Mouse (Mus musculus) 3134 (cell line): Measurements from ENCODE around the gene Cyb5r4.
A peak's percentile ranks its signal among the peaks of the same experiment; 100 is the strongest.
"Not testable (repeated sequence)": the region's sequence is repeated elsewhere in the genome, so short reads cannot be mapped to it uniquely, and the experiment has no call there.

Experiments
- DNase-seq: peaks from one replicate; pipeline ENCODE4 v3.0.0-alpha.2; 2011; ENCODE audit warnings: low spot score; ENCODE audit not compliant: insufficient read length; ENCODE audit errors: extremely low read depth

Cyb5r4 gene

DNA sequence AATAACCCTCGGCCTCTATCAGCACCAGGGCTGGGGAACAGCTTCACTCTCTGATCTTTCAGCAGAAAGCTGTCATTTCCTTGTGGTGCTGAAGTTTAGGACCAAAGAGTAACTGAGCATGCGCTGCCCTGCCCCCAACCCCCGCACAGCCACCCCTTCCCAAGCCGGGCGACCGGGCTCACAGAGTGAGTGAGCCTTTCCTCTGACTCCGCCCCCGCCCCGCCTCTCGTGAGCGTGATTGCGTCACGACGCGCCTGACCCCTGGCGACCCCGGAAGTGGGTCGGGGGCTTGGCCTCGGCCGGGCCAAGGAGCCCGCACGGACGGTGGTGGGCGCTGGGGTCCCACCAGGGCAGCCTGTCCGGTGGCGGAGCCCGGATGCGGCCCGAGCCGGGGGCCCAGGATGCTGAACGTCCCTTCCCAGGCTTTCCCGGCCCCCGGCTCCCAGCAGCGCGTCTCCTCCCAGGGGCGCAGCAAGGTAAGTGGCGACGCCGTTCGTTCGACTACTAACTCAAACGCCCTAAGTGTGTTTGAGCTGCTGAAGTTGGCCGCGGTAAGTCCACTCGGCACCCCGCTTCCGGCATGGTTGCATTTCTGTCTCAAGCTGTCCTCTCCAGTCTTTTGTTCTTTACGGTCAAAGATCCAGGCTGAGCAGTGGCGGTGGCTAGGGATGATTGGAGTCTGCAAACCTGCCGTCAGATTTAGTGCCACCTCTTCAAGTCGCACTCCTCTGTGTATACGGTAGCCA lies at the start of gene Cyb5r4:
Gene Cyb5r4 (plus strand): TSS at position 237 of the 746 bp plus-strand sequence.
- peak; percentile 95 for DNase-seq

DNA sequence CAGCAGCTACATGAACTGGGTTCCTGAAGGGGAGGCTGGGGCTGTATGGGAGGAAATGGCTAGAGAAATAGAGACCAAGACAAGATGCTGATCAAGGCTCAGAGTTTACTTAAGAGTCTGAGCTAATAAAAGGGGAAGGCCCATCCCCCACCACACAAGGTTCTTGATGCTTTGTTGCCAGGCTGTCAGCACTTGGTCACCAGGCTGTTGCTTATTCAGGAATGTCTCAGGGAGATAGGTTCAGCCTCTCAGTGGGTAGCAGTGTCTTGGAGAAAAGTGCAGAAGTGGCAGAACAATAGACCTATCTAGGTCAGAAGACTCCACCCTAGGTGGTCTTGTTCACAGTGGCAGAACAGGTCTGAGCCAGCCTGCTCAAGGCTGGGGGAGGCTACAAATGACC lies 49.3 kb upstream of the Cyb5r4 start:
- DNase-seq, result not testable (repeated sequence)

DNA sequence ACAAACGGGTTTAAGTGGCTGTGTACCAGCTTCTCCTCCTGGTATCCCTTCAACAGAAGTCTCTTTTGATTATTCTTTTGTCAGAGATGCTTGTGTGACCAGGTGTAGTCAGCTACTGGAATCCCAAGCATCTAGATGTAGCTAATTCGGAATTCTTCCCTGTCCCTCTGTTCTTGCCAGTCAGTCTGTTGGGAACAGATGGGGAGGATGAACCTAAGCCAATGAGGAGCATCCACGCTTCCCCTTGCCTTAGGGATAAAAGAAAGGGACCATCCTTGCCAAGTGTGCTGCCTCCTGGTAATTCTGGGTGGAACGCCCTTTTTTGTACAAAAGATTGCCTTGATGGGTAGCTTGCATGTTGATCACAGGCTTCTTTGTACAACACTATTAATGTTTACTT lies 48.3 kb upstream of the Cyb5r4 start:
- DNase-seq, result no peak

DNA sequence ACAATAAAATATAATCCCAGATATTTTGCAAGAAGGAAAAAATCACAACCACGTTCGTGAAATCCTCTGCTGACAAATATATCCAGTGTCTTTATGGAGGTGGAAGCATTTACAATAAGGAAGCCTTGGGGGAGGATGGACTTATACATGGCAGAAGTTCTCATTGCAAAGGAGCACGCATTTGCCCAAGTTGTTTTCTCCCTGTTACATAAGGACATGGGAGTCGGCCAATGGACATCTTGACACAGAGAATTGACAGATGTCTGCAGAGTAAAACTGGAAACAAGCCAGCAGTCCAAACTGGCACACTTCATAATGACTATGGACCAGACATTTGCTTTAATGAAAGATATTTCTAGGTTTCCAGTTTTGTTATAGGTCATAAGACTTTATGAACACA lies 44.9 kb upstream of the Cyb5r4 start:
- no peak for DNase-seq

DNA sequence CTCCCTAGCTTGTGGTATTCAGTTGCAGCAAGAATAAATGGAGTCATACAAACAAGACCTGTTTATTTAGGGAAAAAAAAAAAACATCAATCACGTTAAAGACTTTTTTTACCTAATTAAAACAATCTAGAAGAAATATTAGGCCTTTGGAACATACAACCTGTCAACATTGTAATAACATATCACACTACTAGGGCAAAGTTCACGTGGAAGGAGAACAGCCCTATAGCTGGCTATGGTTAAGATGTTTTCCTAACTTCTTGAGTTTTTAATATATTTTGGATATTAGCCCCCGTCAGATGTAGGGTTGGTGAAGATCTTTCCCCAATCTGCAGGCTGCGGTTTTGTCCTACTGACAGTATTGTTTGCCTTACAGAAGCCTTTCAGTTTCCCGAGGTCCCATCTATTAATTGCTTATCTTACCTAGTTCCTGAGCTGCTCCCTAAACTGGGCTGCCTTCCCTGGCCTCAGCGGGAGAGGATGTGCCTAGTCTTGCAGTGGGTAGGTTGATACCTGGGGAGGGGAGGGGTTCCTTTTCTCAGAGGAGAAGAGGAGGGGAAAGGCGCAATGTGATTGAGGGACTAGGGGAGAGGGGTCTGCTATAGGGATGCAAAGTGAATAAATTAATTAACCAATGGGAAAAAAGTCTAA lies 43.4 kb upstream of the Cyb5r4 start:
- DNase-seq, result no peak

DNA sequence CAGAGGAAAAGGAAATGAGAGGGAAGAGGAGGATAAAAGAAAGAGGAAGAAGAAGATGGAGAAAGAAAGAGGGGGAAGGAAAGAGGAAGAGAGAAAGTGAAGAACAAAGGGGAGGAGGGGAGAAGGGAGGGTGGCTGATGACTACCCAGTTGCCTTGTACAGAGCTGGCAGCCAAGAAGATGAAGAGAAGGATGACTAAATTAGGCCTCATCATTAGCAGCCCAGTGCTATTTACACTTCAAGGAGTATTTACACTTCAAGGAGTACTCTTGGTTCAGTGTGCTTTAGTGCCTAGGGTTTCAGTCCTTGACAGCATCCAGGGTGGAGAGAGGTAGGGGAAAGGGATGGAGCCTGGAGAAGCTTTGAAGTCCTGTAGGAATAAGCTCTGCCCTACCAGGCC lies 41.8 kb upstream of the Cyb5r4 start:
- no peak for DNase-seq

DNA sequence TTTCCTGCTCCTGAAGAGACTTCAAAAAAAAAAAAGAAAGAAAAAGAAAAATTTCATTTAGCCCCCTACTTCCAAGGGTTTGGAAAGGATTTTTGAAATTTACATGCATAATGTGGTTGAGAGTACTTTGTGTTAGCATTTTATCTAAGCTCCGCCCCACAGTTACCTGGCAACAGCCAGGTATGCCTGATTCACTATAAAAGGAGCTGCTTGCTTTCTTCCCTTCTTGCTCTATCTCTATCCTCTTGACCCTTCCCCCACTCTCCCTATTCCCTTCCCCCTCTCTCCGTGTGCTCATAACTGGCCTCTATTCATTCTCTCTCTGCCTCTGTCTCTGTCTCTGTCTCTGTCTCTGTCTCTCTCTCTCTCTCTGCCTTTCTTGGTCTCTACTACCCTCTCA lies 40.9 kb upstream of the Cyb5r4 start:
- DNase-seq, result no peak

DNA sequence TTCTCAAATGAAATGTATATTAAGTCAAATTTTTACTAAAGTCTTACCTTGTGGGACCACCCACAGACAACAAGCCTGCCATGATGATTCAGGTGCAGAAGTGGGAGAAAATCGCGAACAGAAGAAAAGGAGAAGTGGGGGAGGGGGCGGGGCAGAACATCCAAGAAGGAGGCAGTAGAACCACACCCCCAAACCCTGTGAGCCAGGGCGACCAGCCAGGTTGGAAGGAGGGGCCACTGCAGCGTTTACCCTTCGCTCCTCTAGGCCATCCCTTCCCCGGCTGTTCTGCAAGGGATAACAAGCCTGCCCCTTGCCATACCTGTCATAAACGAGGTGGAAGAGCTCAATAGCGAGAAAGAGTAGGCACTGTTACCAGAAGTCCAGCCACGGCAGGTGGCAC lies 40.3 kb upstream of the Cyb5r4 start:
- no peak for DNase-seq

DNA sequence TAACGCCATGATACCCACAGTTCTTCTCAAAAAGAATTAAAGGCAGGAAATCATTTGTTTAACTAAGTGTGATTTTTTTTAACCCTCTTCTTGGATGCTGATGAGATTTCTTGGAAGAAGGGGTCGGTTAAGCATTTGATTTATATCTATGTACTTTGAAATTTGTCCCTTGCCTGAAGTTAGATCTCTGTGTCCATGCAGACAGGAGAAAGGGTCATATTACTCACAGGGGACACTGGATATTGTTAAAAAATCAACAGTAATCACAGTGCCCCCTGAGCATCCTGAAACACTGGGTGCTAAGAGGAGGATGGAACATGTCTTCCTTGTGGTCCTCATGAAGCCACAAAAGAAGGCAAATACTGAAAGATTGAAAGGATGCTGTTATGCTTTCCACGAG lies 37.2 kb upstream of the Cyb5r4 start:
- DNase-seq, result no peak

DNA sequence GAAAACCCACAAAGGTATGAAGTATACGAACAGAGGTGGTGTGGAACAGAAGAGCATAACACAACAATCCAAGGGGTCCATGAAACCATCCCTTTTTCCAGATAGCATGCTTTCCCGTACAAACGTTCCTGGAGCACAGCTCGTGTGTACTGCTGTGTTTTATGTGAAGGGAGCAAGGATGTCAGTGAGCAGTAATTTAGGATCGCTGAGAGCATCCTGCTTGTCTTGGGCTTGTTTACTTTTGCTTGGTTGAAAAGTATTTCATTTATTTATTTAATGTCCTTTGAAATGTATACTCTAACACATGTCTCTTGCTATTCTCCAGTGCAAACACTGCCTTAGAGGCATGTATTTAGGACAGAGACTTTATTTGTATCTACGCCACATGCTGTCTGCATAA lies 36.7 kb upstream of the Cyb5r4 start:
- no peak for DNase-seq

DNA sequence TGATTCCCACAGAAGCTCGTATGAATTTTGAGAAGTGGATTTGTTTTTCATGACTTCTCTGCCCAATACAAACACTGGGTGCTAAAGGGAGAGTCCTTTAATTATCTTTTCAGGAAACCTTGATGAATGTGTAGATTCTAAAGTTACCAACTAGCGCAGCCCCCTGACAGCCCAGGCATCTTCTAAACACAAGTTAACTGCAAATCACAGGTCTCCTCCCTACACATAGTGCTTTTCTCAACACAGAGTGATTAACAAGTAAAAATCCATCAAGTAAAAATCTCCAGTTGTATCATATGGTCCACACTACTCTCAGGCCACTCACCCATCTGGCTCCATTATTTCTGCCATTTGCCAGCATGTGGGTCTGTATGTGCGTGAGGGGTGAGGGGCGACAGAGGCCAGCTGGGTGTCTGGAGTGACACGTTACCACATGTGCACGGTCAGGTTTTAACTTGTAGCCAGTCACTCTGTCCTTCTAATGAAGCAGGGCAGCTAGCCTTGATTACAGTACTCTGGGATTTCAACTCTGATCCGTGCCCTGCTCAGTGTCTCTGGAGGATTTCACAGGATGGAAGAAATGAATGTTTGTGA lies 35.0 kb upstream of the Cyb5r4 start:
- DNase-seq, result no peak

DNA sequence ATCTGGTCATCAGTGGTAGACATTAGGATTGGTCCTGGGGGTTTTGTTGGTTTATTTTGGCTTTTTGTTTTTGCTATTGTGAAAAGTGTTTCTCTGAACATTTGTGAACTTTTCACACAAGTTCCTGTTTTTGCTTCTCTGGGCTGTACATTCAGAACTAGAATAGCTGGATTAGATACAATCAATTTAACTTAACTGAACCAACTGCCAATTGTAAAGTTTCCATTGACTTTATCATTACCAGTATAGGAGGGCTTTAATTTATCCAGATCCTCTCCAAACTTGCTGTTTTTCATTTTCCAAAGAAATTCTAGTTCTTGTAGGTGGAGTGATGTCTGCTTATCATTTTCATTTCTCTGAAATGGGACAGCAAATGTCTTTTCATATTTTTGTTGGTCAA lies 32.0 kb upstream of the Cyb5r4 start:
- no peak for DNase-seq

DNA sequence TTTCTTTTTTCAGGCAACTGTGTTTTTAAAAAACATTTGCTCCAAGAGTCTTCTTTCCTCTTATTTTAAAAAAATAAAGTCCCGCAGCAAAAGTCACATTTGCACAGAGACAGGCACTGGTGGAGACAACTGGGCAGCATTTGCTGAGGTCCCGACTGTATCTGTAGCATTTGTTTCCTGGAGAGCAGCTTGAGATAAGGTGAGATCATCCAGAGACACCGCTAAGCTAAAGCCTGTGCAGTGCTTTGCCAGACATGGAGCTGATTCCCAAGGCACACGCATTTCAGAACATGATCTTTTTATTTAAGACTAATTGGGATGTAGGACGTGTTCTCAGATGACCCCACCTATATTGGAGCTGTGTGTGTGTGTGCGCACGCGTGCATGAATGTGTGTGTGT lies 30.1 kb upstream of the Cyb5r4 start:
- DNase-seq, result no peak

DNA sequence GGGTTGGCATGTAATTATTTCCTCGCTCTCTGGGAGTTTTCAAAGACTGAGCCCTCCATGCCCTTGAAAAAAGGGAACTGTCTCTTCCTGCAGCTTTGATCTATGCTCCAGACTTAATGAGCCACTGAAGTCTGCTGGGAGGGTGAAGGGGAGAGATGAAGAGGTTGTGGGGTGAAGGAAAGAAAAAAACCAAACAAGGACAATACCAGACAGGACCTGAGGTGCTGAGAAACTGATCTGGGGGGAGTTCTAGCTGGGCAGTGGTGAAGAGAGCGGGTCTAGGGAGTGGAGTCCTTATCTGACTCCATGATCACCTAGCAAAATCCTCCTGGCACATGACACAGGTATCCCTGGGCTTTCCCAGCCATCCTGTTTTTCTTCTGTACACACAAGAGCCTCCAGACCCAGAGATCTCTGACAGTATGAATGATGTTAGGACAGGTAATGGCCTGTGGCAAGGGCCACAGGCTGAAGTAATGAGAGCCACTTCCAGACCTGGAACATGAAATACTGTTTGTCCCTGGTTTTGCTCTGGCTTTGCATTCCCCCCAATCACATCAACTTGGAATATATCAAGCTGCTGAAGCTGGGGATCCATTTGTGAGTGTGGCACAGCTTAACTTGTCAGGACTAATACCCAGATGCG lies 24.6 kb upstream of the Cyb5r4 start:
- no peak for DNase-seq

DNA sequence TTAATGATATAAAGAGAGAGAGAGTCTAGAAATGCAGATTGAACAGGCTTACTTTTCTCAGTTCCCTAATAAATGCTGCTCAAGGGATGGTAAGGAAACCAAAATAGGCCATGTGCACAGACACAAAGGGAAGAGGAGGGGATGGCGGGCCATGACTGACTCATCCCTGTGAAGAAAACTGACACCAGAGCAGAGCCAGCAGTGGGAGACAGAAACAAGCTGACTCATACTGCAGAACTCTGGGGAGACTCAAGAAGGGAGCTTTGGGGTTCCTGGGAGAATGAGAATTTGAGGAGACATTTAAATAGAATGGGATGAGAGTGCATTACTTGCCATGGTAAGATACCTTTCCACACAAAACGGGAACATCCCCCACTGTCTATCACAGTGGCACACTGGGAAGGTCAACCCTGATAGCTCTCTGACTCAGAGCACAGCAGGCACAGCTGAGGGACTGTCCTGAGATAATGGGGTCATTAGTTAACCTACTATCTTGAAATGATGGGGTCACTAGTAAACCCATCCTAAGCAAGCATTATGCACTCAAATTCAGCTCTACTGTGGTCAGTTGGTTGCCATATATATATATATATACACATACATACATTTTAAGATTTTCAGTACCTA lies 21.7 kb upstream of the Cyb5r4 start:
- DNase-seq, result peak; percentile 31

DNA sequence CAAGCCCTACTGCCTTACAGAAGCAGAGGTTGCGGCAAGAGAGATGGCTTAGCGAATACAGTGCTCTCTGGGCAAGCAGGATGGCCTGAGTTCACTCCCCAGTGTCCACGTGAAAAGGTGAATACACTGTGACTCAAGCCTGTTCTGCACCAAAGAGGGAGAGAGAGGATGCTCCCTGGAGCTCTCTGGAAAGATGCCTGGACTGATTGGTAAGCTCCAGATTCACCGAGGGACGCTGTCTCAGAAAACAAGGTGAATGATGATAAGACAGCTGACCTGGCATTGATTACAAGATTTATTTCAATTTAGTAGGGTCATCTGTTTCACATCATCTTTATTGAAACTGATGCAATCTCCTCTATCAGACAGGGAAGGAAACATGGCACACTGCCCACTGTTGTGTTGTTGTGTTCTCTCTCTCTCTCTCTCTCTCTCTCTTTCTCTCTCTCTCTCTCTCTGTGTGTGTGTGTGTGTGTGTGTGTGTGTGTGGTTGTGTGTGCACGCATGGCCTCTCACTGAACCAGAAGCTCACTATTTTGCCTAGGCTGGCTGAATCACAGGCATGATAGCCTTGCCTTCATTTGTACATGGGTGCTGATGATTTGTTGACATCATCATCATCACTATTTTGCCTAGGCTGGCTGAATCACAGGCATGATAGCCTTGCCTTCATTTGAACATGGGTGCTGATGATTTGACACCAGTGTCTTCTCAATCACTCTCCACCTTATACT lies 16.9 kb upstream of the Cyb5r4 start:
- DNase-seq, result no peak

DNA sequence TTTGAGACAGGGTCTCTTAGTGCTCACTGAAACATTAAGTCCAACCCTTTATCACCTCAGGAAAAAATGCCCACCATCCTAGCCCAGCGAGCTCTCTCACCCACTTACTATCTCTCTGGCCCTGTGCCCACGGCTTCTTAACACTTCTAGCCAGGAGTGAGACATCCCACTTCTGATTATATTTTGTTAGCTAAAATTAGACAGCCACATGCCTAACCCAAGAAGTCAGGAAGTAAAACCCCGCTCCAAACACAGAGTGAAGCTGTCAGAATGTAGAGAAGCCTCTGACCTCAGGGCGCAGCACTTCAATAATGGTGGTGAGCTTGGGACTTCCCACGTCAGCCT lies 16.4 kb upstream of the Cyb5r4 start:
- no peak for DNase-seq

DNA sequence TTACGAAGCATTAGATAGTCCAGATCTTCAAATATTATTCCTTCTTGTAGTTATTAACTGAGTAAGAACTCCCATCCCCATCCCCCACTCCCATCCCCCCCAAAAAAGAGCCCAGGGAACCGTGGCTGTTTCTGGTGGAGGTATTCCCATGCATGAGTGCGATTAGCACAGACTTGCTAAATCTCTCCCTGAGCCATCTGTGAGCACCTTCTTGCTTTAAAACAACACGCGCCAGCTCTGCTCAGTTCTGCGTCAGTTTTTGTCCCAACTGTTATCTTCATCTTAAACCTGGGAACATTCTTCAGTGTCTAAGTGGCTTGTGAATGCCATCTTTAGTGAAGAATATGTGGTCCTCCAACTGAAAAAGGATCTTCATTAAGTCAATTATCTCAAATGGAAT lies 13.3 kb upstream of the Cyb5r4 start:
- no peak for DNase-seq

DNA sequence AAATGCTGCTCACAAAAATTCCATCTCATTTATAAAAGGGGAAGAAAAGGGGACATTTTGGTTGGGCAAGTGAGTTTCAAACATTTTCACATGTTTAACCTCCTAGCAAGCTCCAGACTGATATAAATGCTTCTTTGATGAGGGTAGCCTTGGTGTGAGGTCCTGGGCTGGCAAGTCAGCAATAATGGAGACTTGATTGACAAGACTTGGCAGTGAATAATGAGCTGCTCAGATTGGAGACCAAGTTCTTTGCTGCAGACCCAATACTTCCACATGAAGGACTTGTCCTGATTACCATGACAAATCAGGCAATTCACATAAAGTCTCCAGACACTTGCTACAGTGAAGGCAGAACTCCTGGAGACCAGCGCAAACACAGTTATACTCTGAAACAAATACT lies 12.9 kb upstream of the Cyb5r4 start:
- no peak for DNase-seq

DNA sequence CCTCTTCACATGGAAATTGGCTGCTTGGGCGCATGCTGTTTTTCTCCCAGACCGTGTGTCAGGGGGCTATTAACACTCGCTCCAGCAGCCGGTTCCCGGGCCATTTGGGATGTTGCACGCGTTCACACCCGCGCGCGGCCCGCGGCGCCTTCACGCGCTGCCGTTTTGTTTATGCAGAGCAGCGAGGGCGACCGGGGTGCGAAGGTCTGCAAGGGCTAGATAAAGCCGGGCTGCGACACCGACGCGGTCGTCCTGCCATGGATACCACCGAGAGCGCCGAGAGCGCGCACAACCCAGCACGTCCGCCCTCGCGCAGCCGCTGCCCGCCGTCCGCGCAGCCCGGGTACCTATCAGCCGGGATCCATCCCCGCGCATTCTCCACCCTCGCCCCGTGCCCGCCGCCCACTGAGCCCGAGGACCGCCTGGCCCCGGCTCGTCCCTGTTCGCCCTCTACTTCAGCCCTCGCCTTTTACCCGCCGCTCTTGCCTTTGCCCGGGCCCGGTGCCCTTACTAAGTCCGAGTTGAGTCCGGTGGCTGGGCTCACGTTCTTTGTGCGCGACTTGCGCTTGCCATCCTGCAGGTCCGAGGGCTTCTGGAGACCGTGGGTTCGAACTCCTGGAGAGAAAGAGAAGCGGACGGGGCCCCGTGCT lies 6.4 kb upstream of the Cyb5r4 start, which contains the start of gene Ripply2:
Gene Ripply2 (plus strand): TSS at position 250 of the 650 bp plus-strand sequence.
- no peak for DNase-seq
